Mouse (Mus musculus): ENCODE measurements around the gene Gorasp1.

DNA sequence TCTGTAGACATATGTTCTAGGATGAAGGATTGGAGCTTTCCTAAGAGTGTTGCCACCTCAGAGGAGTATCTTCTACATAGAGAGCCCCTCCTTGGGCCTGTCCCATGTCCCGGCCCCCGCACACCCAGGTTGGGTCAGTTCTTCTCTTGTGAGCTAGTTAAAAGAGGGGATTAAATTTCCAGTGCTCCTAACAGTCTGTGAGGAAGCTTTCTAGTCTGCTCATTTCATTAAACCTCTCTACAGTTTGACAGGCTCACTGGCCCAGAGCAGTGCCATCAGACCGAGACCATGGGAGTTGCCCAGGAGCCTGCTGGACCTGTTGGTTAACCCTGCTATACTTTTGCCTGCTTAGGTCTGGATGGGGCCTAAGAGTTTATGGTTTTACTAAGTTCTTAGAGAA, 28.7 kb downstream of the Gorasp1 start:
- no peak for TF ChIP-seq GATA1 (IDR thresholded peaks at IDR 0.05; ENCODE audit: borderline replicate concordance, low read length)
- no peak for TF ChIP-seq FLI1 (IDR thresholded peaks at IDR 0.05; ENCODE audit: low read length)

All from megakaryocyte, embryonic 14.5 days (primary cell).